Mouse (Mus musculus) limb, embryonic 14.5 days (tissue): ENCODE data around the gene Ero1l. TPM values are rescaled to one million over a fixed set of nuclear protein-coding genes. Genes with fewer than 3 reads are reported as not detected.

Experiments used
- ATAC-seq: fragments of 200-750 bp; cut with Nextera tagmentation; 2 replicates; pipeline ENCODE4 v1.8.0; 2017; ENCODE audit warnings: low read depth, moderate number of reproducible peaks, moderate TSS enrichment; ENCODE audit not compliant: low FRiP score
- DNase-seq: peaks from one replicate; pipeline ENCODE4 v3.0.0-alpha.2; 2015; ENCODE audit warnings: low spot score
- H3K27ac ChIP-seq: fragments of 300-500 bp; sonication (generic); replicated peaks from 2 replicates; pipeline ENCODE4 v1.5.1; 2014; ENCODE audit warnings: low read depth, mild to moderate bottlenecking, low read length, moderate library complexity, mixed read lengths
- H3K27me3 ChIP-seq: fragments of 300-500 bp; sonication (generic); 2 replicates; pipeline ENCODE4 v1.6.1; 2014; ENCODE audit warnings: low read length, mixed read lengths; ENCODE audit not compliant: control insufficient read depth, insufficient read depth
- H3K36me3 ChIP-seq: fragments of 300-500 bp; sonication (generic); 2 replicates; pipeline ENCODE4 v1.6.1; 2014; ENCODE audit warnings: mild to moderate bottlenecking, low read length, moderate library complexity, mixed read lengths; ENCODE audit not compliant: control insufficient read depth, insufficient read depth
- H3K4me1 ChIP-seq: fragments of 300-500 bp; sonication (generic); 2 replicates; pipeline ENCODE4 v1.6.1; 2014; ENCODE audit warnings: antibody characterized with exemption, low read length, mixed read lengths; ENCODE audit not compliant: control insufficient read depth, insufficient read depth
- H3K4me2 ChIP-seq: fragments of 300-500 bp; sonication (generic); replicated peaks from 2 replicates; pipeline ENCODE4 v1.6.1; 2014; ENCODE audit warnings: low read depth, mild to moderate bottlenecking, low read length, moderate library complexity; ENCODE audit not compliant: severe bottlenecking
- H3K4me3 ChIP-seq: fragments of 300-500 bp; sonication (generic); replicated peaks from 2 replicates; pipeline ENCODE4 v1.5.1; 2014; ENCODE audit warnings: low read length
- H3K9ac ChIP-seq: fragments of 300-500 bp; sonication (generic); 2 replicates; pipeline ENCODE4 v1.6.1; 2014; ENCODE audit warnings: mild to moderate bottlenecking, low read depth, low read length, moderate library complexity; ENCODE audit not compliant: severe bottlenecking
- H3K9me3 ChIP-seq: fragments of 300-500 bp; sonication (generic); 2 replicates; pipeline ENCODE4 v1.6.1; 2016; ENCODE audit warnings: low read length; ENCODE audit not compliant: control insufficient read depth
- POLR2A ChIP-seq: fragments of 200-500 bp; IDR thresholded peaks from 2 replicates; pipeline ENCODE4 v1.8.0; 2012; ENCODE audit warnings: inconsistent platforms, mild to moderate bottlenecking, moderate library complexity, borderline replicate concordance; ENCODE audit not compliant: insufficient read depth, insufficient read length; ENCODE audit errors: extremely low read depth
- WGBS: fragments of 180-500 bp; shearing (Covaris S2); extraction: QIAGEN DNeasy Blood & Tissue Kit; methylation state at CpG from one replicate; pipeline ENCODE4 v1.1.7; 2014; 5-methylcytosine and 5-hydroxymethylcytosine counted together
- polyA plus RNA-seq, 2 experiments: library from polyadenylated mRNA; depleted of rRNA in 1 of 2; stranded (reverse) in 1 of 2; unstranded in 1 of 2; fragments of >200 nt; fragmentation: Nextera tagmentation in 1 of 2; extraction: Ambion mirVana in 1 of 2; gene quantifications; 2 replicates each; pipeline versions ENCODE4 v1.2.1 to v1.2.3; 2012 to 2014

Gene Ero1l
- polyA plus RNA-seq, 2 experiments = 21.6 to 28.0 TPM

DNA sequence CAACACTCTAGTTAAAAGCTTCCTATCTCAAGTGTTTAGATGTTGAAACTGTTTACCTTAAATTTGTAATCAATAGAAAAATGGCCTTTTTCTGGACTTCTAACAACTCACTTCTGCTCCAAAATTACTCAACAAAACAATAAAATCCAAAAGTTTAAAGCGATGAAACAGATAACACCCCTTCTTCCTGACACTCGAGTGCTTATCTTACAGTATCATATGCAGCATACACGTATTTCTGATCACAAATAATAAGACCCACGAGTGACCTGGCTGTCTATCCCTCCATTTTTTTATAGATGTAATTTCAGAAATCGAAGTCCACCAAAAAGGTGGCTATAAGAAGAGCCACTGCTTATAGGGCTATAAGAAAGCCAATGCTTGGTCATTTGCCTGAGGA, 1.6 kb downstream of the Ero1l start:
- Histone ChIP-seq H3K36me3 (no peaks in the 10 kb centered on the region), H3K4me3 (peak overlapping the region; percentile 83), H3K27me3 (no peaks in the 10 kb centered on the region), H3K27ac (no peak overlapping the region), H3K9me3 (no peaks in the 10 kb centered on the region), H3K4me2 (peak overlapping the region; percentile 67), H3K9ac (0 out of 2 replicates have a peak overlapping the region, but pooled peaks have one; percentile 25), H3K4me1 (peaks cover 6% of the 10 kb centered on the region; the same call in 1 of the 2 replicates)
- WGBS = 77% methylated on average over 5 of the region's 5 CpGs
- DNase-seq (no peak), ATAC-seq (no peak)
- TF ChIP-seq POLR2A = no peak

DNA sequence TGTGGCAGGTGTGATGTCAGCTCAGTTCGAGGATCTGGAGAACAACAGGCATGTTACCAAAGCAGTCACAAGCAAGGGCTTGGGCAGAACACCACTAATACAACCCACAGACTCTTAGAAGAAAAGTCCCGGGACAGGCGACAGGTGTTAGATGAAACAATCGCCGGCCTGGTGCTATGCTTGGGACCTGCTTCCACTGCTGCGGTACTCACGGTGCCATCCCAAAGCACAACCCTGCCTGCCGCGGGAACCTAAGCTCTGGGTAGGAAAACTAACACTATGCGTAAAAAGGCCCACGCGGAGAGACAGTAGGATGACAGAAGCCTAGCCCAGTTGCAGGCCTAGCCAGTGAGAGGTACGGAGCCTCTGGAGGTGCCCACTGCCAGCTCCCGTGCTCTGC, 8.5 kb downstream of the Ero1l start:
- H3K27me3 ChIP-seq = no peaks in the 10 kb centered on the region
- no peak for ATAC-seq
- H3K36me3 ChIP-seq = 0 out of 2 replicates have a peak, but pooled peaks cover 3% of the 10 kb centered on the region
- no peak for DNase-seq
- no peak overlapping the region for H3K4me2 ChIP-seq
- 91% methylated on average over 14 of the region's 14 CpGs for WGBS
- H3K9me3 ChIP-seq = no peaks in the 10 kb centered on the region
- no peak overlapping the region for H3K9ac ChIP-seq
- no peak overlapping the region for H3K27ac ChIP-seq
- no peak overlapping the region for H3K4me3 ChIP-seq
- TF ChIP-seq POLR2A = no peak
- no peaks in the 10 kb centered on the region for H3K4me1 ChIP-seq

DNA sequence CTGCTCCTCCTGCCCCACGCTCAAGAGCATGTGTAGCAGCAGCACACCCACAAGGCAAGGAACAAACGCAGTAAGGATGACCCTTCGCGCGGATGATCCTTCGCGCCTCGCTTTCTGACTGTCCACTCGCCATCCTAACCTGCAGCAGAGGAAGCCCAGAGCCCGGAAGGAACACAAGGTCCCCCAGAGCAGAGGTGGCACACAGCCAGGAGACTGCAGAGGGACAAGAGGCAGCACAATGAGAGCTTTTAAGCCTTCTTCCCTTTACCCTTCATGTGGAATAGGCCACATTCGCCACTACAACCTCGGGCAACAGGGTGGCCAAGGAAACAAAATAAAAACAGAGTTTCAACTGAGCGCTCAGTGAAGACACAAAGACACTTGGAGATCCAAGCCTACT, 8.9 kb downstream of the Ero1l start:
- DNase-seq (no peak), ATAC-seq (no peak)
- WGBS = 93% methylated on average over 13 of the region's 13 CpGs
- H3K9ac ChIP-seq = no peak overlapping the region
- H3K36me3 ChIP-seq = 0 out of 2 replicates have a peak, but pooled peaks cover 7% of the 10 kb centered on the region
- no peak overlapping the region for H3K27ac ChIP-seq
- no peak overlapping the region for H3K4me2 ChIP-seq
- no peak for TF ChIP-seq POLR2A
- H3K27me3 ChIP-seq = no peaks in the 10 kb centered on the region
- H3K9me3 ChIP-seq = no peaks in the 10 kb centered on the region
- no peaks in the 10 kb centered on the region for H3K4me1 ChIP-seq
- no peak overlapping the region for H3K4me3 ChIP-seq

DNA sequence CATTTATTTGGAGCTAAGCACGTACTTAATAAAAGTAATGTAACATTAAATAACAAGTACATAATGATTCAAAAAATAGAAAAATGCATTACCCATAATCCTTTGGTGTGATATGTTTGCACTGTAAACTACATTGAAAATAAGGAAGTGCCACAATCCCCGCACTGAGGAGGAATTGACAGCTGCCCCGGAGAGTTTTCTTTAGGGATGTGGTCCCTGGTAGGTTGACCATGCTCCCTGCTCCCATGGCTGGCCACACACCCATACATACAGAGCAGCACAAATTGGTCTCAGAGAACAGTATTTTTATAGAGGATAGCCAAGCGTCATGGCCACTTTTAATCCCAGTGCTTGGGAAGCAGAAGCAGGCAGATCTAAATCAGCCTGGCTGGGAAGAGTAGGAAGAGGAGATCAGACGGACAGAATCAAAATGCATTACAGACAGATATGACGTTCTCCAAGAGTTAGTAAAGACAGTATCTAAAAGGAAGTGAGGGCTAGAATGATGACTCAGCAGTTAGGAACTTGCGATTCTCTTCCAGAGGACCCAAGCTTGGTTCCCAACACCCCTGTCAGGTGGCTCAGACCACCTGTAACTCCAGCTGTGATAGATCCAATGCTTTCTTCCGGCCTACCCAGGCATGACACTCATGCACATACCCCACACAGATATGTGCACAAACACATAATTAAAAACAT, 10.8 kb downstream of the Ero1l start:
- Histone ChIP-seq H3K9ac (no peak overlapping the region), H3K27me3 (no peaks in the 10 kb centered on the region), H3K4me3 (no peak overlapping the region), H3K27ac (no peak overlapping the region), H3K4me2 (no peak overlapping the region), H3K9me3 (no peaks in the 10 kb centered on the region), H3K36me3 (0 out of 2 replicates have a peak, but pooled peaks cover 7% of the 10 kb centered on the region), H3K4me1 (no peaks in the 10 kb centered on the region)
- no peak for DNase-seq
- 88% methylated on average over 8 of the region's 8 CpGs for WGBS
- no peak for ATAC-seq
- TF ChIP-seq POLR2A = no peak

DNA sequence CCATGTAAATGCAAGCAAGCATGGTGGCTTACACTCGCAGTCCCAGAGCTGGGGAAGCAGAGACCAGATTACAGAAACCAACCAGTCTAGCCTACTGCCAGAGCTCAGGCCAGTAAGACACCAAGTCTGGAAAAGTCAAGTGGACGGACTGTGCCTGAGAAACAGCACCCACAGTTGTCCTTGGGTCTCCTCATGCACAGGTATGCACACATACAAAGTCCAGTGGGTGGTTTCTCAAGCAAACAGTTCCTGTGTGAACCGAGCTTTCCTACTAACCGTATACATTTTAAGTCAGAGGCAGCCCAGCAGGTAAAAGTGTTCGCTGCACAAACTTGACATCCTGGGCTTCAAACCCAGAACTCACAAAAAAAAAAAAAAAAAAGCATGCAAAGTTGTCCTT, 12.7 kb downstream of the Ero1l start:
- Histone ChIP-seq H3K9me3 (no peaks in the 10 kb centered on the region), H3K27ac (no peak overlapping the region), H3K9ac (no peak overlapping the region), H3K4me1 (no peaks in the 10 kb centered on the region), H3K27me3 (no peaks in the 10 kb centered on the region), H3K36me3 (peaks cover 13% of the 10 kb centered on the region; the same call in 1 of the 2 replicates), H3K4me2 (no peak overlapping the region), H3K4me3 (no peak overlapping the region)
- no peak for TF ChIP-seq POLR2A
- DNase-seq = no peak
- WGBS = 89% methylated on average over 5 of the region's 5 CpGs
- no peak for ATAC-seq

DNA sequence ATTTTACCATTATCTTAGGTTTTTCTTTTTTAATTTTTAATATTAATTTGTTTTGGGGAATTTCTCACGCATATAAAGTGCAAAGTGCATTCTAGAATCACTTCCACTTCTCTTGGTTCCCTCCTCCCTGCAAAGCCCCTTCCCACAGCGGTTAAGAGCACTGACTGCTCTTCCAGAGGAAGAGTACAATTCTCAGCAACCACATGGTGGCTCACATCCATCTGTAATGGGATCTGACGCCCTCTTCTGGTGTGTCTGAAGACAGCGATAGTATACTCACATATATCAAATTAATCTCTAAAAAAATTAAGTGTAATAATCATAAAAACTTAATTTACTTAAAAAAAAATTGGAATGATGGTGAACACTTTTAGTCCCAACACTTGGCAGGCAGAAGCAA, 14.2 kb downstream of the Ero1l start:
- no peak overlapping the region for H3K9ac ChIP-seq
- H3K27ac ChIP-seq = no peak overlapping the region
- DNase-seq = no peak
- 76% methylated on average over 4 of the region's 4 CpGs for WGBS
- H3K36me3 ChIP-seq = peaks cover 16% of the 10 kb centered on the region
- no peak overlapping the region for H3K4me3 ChIP-seq
- H3K4me2 ChIP-seq = no peak overlapping the region
- no peaks in the 10 kb centered on the region for H3K9me3 ChIP-seq
- H3K4me1 ChIP-seq = no peaks in the 10 kb centered on the region
- no peaks in the 10 kb centered on the region for H3K27me3 ChIP-seq
- no peak for TF ChIP-seq POLR2A
- no peak for ATAC-seq
